Mouse (Mus musculus) ES-Bruce4 (cell line): ENCODE measurements around the gene Acot11.
A peak's percentile ranks its signal among the peaks of the same experiment; 100 is the strongest.

Experiments used
- CTCF ChIP-seq: IDR thresholded peaks from one replicate; pipeline ENCODE4 v1.8.1; 2011; ENCODE audit warnings: low read depth, low read length
- EP300 ChIP-seq: IDR thresholded peaks from 2 replicates; pipeline ENCODE4 v1.6.1; 2011; ENCODE audit warnings: low read depth, low read length; ENCODE audit not compliant: insufficient read depth
- POLR2A ChIP-seq: IDR thresholded peaks from one replicate; pipeline ENCODE4 v1.8.1; 2011; ENCODE audit warnings: low read length; ENCODE audit not compliant: insufficient read depth

GRCm38 (mm10) chr4:106803781-106804180 is 1.0 kb downstream of the Acot11 start:
- TF ChIP-seq CTCF (peak; percentile 31), POLR2A (no peak), EP300 (no peak)
